Mouse (Mus musculus) skeletal muscle tissue, adult 2 months (tissue): Measurements from ENCODE around the gene Foxp1.

Experiments used
- DNase-seq: peaks from one replicate; pipeline ENCODE4 v3.0.0-alpha.2; 2012; ENCODE audit warnings: low read depth, low spot score

Gene Foxp1

DNA sequence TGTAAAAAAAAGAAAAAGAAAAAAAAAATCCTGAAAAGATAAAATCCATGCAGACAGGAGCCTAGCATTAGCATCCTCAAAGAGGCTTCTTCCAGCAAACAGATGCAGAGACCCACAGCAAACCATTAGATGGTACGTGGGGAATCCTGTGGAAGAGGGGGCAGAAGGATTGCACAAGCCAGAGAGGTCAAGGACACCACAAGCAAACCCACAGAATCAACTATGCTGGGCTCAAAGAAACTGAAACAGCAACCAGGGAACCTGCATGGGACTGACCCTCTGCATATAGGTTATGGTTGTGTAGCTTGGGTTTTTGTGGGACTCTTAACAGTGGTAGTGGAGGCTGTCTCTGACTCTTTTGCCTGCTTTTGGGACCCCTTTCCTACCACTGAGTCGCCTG lies 466.1 kb downstream of the Foxp1 start:
- DNase-seq, result no peak

DNA sequence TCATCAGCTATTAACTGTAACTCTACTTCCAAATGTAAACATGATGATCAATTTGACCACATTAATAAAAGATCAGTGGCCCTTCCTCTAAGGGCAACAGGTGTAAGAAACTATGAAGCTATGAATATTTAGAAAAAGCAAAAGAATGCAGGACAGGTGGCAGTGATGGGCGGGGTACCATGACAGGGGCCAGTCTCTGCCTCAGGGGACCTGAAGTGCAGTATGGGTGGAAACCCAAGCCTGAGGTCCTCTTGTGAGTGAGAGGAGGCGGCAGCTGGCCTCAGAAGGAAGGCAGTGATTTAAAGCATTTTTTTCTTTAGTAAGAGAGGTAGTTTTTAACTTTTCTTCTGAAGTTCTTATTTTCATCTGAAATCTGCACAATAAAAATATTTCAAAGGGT lies 468.5 kb downstream of the Foxp1 start:
- no peak for DNase-seq

- DNase-seq, result no peak
Measured at GRCm38 (mm10) chr6:99053111-99053510, 469.4 kb downstream of the Foxp1 start.

GRCm38 (mm10) chr6:99051724-99052123 lies 470.8 kb downstream of the Foxp1 start:
- DNase-seq, result no peak

- DNase-seq, result no peak
Measured at GRCm38 (mm10) chr6:99050288-99051006, 472.1 kb downstream of the Foxp1 start.

GRCm38 (mm10) chr6:99047322-99047721 lies 475.2 kb downstream of the Foxp1 start:
- DNase-seq, result no peak

DNA sequence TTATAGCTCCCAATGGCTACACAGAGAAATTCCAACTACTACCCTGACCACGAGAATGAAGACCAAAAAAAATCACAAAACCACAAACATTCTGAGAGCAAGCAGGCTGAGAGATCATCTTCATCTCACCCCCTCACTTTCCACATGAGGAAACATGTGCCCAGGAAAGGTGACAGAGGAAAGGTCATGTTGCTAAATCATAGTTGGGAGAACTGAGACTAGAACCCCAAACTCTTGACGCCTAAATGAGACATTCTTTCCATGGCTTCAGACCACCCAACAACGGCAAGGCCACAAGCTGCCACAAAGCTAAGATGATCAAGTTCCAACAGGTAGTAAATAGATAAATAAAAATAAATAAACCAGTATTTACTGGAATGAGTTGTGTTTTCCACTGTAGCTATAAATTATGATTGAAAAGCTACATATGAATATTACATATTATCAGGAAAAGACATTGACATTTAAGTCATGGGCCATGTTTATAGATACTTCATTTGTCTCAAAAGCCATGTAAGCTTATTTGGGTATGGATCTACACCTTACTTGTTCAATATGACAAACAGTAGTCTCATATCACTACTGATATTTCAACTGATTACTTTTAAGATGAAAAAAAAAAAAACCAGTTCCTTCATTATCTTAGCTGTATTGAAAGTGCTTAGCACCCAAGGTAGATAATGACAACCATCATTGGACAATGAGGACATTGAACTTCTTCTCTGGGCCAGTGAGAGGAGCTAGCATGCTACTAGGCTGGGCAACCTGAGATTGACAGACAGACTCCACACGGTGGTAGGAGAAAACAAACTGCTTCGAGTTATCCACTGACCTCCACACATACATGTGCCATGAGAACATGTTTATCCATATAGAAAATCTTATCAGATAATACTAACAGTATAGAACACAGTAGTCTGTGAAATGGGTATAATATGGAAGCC lies 476.4 kb downstream of the Foxp1 start:
- DNase-seq, result no peak

- DNase-seq, result no peak
Measured at GRCm38 (mm10) chr6:99043932-99044664, 478.4 kb downstream of the Foxp1 start.

GRCm38 (mm10) chr6:99043226-99043625 lies 479.3 kb downstream of the Foxp1 start:
- no peak for DNase-seq

- DNase-seq, result no peak
Measured at GRCm38 (mm10) chr6:99042175-99042954, 480.2 kb downstream of the Foxp1 start.

DNA sequence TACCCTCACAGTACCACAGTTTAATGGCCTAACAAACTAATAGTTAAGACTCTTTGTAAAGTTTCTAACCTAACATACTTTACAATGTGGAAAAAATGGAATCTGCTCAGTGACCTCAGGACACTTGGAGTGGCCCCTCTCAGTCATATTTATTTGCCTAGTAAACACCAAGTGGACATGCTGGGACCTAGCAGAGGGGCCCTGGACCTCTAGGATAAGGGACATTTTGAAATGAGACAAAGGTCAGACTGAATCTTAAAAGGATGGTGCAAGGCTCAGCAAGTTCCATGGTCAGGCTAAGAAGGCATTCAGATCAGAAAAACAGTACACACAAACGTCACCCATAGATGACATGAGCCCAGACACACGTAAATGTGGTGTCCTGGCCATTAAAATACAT lies 483.5 kb downstream of the Foxp1 start:
- no peak for DNase-seq

DNA sequence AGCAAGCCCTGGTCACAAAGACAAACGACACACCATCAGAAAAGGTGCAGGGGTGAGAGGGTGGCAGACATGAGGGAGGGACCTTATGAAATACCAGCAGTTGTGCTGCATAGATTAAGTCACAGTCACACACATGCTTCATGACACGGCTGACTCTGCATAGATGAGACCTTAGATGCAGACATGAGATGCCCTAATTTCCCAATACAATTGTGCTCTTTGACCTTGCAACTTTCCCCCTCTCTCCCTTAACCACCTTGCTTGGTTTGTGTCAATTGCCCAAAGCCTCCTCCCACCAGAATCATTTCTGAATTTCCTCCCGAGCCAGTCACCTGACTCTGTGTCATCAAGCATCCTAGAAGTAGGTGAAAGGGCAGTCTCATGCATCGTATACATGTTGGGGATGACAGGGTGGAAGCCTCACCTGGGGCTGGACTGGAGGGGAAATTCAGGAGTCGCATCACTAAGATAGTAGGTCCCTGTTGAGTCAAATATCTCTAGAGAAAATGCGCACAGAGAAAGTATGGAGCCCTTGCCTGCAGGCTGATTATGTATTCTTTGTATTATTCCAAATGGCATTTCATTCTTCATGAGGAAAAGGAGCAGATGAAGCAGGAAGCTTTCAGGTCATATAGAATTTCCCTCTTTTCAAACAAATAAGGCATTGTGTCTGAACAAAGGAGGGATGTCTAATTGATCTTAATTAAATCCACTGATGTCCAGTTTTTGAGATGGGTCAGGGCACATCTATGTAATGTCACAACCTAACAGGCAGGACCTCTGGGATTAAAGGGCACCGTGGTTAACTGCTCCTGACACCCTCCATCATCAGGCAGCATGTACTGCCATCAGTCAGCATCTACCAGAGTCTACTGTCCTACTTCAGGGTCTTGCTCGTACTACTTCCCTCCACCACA lies 486.8 kb downstream of the Foxp1 start:
- no peak for DNase-seq

DNA sequence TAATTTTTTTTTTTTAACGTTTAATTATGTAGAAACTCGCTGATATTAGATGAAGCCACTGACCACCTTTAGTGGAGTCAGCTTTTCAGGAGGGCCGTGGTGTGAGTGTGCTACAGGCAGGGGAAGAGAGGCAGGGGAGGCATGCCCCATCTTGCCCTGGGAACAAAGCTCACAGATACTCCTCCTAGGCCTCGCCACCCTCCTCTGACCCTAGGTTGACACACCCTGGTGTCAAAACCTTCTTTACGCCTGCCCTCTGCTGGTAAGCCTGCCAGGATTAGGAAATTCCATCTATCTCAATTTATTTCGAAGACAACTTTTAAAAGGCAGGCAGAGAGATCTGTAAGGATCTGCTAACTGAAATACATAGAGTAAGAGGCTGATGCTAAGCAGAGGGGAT lies 489.5 kb downstream of the Foxp1 start:
- no peak for DNase-seq

DNA sequence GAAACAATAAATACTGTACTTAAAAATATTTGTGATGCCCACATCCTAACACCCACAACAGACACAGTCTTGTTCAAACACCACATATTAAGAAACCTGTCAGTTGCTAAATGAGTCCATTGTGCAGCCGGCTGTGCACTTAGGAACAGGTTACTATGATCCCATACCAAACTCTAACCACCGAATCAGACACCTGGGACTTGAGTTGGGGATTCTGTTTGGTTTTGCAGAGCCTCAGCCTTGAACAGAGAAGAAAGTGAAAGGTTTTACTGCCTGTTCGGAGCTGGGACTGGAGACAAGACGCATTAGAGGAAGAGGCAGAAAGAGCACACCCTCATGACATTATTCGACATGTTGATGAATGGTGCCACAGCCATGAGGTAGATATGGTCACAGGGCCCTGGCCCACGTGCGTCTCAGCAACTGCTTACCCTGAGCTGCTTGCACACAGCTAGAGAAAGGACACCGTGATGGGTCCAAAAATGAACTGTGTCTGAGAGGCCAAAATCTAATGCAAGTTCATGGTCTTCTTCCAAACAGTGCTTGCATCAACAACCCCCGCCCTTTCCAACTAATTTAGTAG lies 491.1 kb downstream of the Foxp1 start:
- DNase-seq, result no peak

DNA sequence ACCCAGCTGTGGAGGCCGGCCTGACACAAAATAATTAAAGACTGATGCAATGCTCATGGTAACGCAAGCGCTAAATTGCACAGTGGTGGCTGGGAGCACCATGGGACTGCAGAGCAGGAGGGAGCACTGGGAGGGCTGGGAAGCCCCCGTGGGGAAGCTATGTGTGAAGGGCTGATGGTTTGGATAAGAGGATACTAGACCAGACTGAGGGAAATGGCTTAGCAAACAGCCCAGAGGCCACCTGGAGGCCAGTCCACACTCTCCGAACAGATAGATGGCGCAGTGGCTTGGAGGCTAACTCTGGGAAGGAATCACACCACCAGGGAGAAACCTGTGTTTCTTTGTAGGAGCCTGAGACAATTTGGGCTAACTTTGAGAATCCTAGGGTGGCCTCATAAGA lies 492.3 kb downstream of the Foxp1 start:
- no peak for DNase-seq

GRCm38 (mm10) chr6:99029438-99029837 lies 493.1 kb downstream of the Foxp1 start:
- no peak for DNase-seq

DNA sequence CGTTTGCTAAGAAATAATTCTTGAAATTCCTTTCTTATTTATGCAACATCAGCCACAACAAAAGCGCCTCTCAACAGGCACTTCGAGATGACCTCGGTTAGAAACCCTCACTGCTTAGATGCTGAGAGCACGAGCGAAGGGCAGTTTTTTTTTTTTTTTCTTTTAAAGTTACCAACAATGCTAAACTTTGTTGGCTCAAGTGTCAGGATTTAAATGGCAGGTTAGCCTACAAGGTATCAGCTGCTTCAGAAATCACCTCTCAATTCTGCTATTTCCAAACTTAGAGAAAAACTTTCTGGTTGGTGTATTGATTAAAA lies 493.6 kb downstream of the Foxp1 start:
- no peak for DNase-seq

DNA sequence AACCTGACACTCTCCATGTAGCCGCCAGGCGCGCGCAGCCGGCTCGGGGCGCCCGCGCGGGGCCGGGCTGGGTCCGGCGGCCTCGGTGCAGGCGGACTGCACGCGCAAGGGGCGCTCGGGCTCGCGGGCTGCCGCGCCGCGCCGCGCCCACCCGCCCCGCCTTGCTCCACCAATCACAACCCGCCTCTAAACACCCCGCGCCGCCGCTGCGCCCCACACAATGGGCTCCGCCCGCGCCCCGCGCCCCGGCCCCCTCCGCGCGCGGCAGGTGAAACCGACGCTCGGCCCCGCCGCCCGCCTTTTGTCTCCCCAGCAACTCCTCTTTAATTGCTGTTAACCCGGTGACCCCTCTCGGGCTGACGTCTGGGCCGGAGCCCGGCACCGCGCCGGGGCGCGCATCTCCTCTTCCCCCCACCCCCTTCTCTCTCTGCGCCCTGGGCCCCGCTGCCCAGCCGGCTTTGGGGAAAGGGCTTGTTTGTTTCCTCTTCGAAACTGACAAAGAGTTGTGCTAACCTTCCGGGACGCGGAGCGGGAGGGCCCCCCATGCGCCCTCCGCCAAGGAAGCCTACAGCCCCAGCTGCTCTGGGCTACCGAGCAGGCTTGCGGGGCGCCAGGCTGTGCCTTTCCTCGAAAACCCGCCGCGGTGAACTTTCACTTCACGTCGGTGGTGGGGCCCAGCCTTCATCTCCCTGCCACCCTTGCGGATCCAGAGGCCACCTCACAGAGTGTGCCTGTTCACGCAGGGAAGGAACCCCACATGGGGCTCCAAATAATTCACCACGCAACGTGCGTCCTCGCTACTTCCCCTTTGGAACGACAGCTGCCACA lies 494.1 kb downstream of the Foxp1 start:
- no peak for DNase-seq

DNA sequence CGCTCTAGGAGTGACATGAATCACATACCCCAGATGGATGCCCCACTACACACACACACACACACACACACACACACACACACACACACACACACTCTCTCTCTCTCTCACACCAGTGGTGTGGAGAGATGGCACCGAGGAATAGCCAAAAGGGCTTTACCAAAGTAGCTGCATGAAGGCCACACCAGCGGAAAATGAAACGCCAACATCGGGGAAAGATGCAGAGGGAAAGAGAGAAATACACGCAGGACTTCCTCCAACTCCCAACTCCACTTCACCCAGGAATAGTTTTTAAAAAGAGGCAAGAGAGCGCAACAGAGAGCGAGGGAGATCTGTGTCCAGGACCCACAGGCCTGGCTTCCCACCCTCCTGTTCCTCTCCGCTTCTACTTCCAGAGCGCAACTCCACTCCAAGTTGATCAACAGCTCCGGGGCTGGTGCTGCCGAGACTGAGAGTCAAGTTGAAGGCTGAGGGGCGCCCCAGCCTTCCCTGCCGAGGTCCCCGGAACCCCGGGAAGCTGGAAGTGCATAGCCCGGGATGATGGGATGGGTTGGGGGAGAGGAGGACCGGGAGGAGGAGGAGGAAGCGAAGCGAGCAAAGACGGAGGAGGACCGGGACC lies 494.9 kb downstream of the Foxp1 start:
- DNase-seq, result no peak
